Comparison of ENCODE assay signal across 7 mouse cellular contexts in the genomic region with DNA sequence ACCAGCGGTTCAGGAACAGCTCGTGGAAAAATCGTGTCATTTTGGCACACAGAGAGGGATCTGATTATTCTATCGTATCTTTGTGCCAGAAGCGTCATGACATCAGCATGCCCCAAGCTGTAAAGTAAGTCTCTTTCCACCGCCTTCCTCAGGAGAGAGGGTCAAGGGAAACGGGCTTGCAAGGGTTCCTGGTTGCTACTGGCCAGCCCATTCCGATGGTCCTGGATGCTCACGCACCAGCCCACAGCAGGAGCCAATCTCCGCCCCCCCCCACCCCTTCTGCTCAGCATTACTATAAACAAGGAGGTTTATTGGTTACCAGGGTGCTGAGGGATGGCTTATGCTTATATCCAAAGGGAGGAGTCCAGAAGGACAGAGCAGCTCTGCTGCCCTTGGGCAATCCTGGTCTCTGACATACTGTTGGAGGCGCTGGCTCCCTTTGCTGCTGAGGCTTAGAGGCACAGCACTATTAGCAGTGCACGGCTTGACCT. TPM values are rescaled to one million over a fixed set of nuclear protein-coding genes. Genes with fewer than 3 reads are reported as not detected.
DNase-seq lines count a peak whose midpoint lies in the region; ATAC-seq and TF ChIP-seq lines count a peak whose summit lies in the region.

No protein-coding gene starts in this region.

- TF ChIP-seq CTCF in ES-Bruce4 (IDR thresholded peaks at IDR 0.05; ENCODE audit: low read depth, low read length) = peak; percentile 4
- peak; percentile 16; the same call in 1 of the 2 replicates for TF ChIP-seq CTCF in liver, adult 2 months (IDR thresholded peaks at IDR 0.05; ENCODE audit: low read depth, low read length)
- TF ChIP-seq CTCF in midbrain, postnatal 0 days (IDR thresholded peaks at IDR 0.05) = peak; percentile 50

- TF ChIP-seq POLR2A in ES-Bruce4 (IDR thresholded peaks at IDR 0.05; ENCODE audit: insufficient read depth, low read length) = no peak
- TF ChIP-seq POLR2A in liver, adult 2 months (IDR thresholded peaks at IDR 0.05; ENCODE audit: extremely low read depth, insufficient read depth, low read length) = no peak

- 4% methylated on average over 12 of the region's 12 CpGs for WGBS in forebrain, embryonic 10.5 days
- WGBS in hindbrain, embryonic 12.5 days = 2% methylated on average over 12 of the region's 12 CpGs
- WGBS in liver, adult 2 months = 11% methylated on average over 12 of the region's 12 CpGs
- 4% methylated on average over 11 of the region's 12 CpGs for WGBS in midbrain, postnatal 0 days

- H3K27me3 ChIP-seq in ES-Bruce4 (ENCODE audit: control insufficient read depth, insufficient read depth, low read length, poor library complexity, severe bottlenecking) = peaks cover 6% of the 10 kb centered on the region
- peaks cover 35% of the 10 kb centered on the region for H3K27me3 ChIP-seq in forebrain, embryonic 10.5 days (ENCODE audit: poor library complexity, severe bottlenecking)
- no peaks in the 10 kb centered on the region for H3K27me3 ChIP-seq in hindbrain, embryonic 12.5 days
- H3K27me3 ChIP-seq in liver, adult 2 months (ENCODE audit: control insufficient read depth, insufficient read depth, low read length) = no peaks in the 10 kb centered on the region
- no peaks in the 10 kb centered on the region for H3K27me3 ChIP-seq in midbrain, postnatal 0 days (ENCODE audit: insufficient read depth, low read length)

- H3K9ac ChIP-seq in ES-Bruce4 (ENCODE audit: low read depth, poor library complexity, severe bottlenecking) = no peak overlapping the region
- H3K9ac ChIP-seq in hindbrain, embryonic 12.5 days = peak overlapping the region; percentile 39
- H3K9ac ChIP-seq in liver, adult 2 months (ENCODE audit: low read depth, low read length) = no peak overlapping the region
- peak overlapping the region; percentile 33; the same call in 1 of the 2 replicates for H3K9ac ChIP-seq in midbrain, postnatal 0 days (replicated peaks; ENCODE audit: low read length, poor library complexity, severe bottlenecking)

- H3K27ac ChIP-seq in ES-Bruce4 (ENCODE audit: insufficient read depth, low read length) = no peak overlapping the region
- peak overlapping the region; percentile 58; the same call in 1 of the 2 replicates for H3K27ac ChIP-seq in forebrain, embryonic 10.5 days
- H3K27ac ChIP-seq in hindbrain, embryonic 12.5 days = no peak overlapping the region
- no peak overlapping the region for H3K27ac ChIP-seq in liver, adult 2 months (replicated peaks; ENCODE audit: insufficient read depth, low read depth, low read length)
- no peak overlapping the region for H3K27ac ChIP-seq in midbrain, postnatal 0 days (ENCODE audit: low read depth, low read length)

- no peaks in the 10 kb centered on the region for H3K4me1 ChIP-seq in ES-Bruce4 (ENCODE audit: control insufficient read depth, insufficient read depth, low read length)
- H3K4me1 ChIP-seq in forebrain, embryonic 10.5 days = peaks cover 54% of the 10 kb centered on the region
- peaks cover 28% of the 10 kb centered on the region for H3K4me1 ChIP-seq in hindbrain, embryonic 12.5 days
- peaks cover 2% of the 10 kb centered on the region; the same call in 1 of the 2 replicates for H3K4me1 ChIP-seq in liver, adult 2 months (ENCODE audit: control insufficient read depth, insufficient read depth, low read length)
- peaks cover 9% of the 10 kb centered on the region; the same call in 1 of the 2 replicates for H3K4me1 ChIP-seq in midbrain, postnatal 0 days (ENCODE audit: insufficient read depth, low read length)

- H3K79me2 ChIP-seq in liver, adult 2 months (ENCODE audit: control insufficient read depth, insufficient read depth, low read length) = 0 out of 2 replicates have a peak, but pooled peaks cover 2% of the 10 kb centered on the region

- H3K36me3 ChIP-seq in ES-Bruce4 (ENCODE audit: control insufficient read depth, insufficient read depth, low read length, poor library complexity, severe bottlenecking) = no peaks in the 10 kb centered on the region
- H3K36me3 ChIP-seq in forebrain, embryonic 10.5 days (replicated peaks) = no peaks in the 10 kb centered on the region
- no peaks in the 10 kb centered on the region for H3K36me3 ChIP-seq in hindbrain, embryonic 12.5 days
- H3K36me3 ChIP-seq in liver, adult 2 months (ENCODE audit: control insufficient read depth, insufficient read depth, low read length) = no peaks in the 10 kb centered on the region
- no peaks in the 10 kb centered on the region for H3K36me3 ChIP-seq in midbrain, postnatal 0 days (ENCODE audit: insufficient read depth, low read length)

- H3K9me3 ChIP-seq in ES-Bruce4 (replicated peaks; ENCODE audit: control insufficient read depth, insufficient read depth, low read length, poor library complexity, severe bottlenecking) = no peaks in the 10 kb centered on the region
- no peaks in the 10 kb centered on the region for H3K9me3 ChIP-seq in forebrain, embryonic 10.5 days
- no peaks in the 10 kb centered on the region for H3K9me3 ChIP-seq in hindbrain, embryonic 12.5 days (replicated peaks)
- H3K9me3 ChIP-seq in midbrain, postnatal 0 days (ENCODE audit: low read length) = no peaks in the 10 kb centered on the region

- ATAC-seq in hindbrain, embryonic 12.5 days (ENCODE audit: low FRiP score) = peak; percentile 39
- ATAC-seq in midbrain, postnatal 0 days (ENCODE audit: low FRiP score) = no peak

- no peak overlapping the region for H3K4me3 ChIP-seq in ES-Bruce4 (ENCODE audit: low read depth, low read length)
- peak overlapping the region; percentile 42 for H3K4me3 ChIP-seq in forebrain, embryonic 10.5 days
- H3K4me3 ChIP-seq in hindbrain, embryonic 12.5 days = peak overlapping the region; percentile 25
- H3K4me3 ChIP-seq in liver, adult 2 months (ENCODE audit: insufficient read depth, low read depth, low read length) = 0 out of 2 replicates have a peak overlapping the region, but pooled peaks have one; percentile 17
- peak overlapping the region; percentile 34 for H3K4me3 ChIP-seq in midbrain, postnatal 0 days (ENCODE audit: low read depth, low read length)

- peak overlapping the region; percentile 48 for H3K4me2 ChIP-seq in hindbrain, embryonic 12.5 days (replicated peaks)
- H3K4me2 ChIP-seq in midbrain, postnatal 0 days (ENCODE audit: low read depth, low read length, poor library complexity, severe bottlenecking) = peak overlapping the region; percentile 65

- DNase-seq in R1 (ENCODE audit: low read depth, low spot score) = peak; percentile 16
- DNase-seq in forebrain, embryonic 10.5 days (ENCODE audit: extremely low spot score, low spot score) = peak; percentile 55
- DNase-seq in liver, adult 2 months (ENCODE audit: extremely low read depth, low read depth, low spot score) = peak; percentile 29
- peak; percentile 70 for DNase-seq in midbrain, postnatal 0 days (ENCODE audit: low spot score)
- no peak for DNase-seq in urinary bladder, postnatal 25 days (ENCODE audit: low spot score)

- no peak for TF ChIP-seq EP300 in ES-Bruce4 (IDR thresholded peaks at IDR 0.05; ENCODE audit: insufficient read depth, low read depth, low read length)

RNA-seq across cellular contexts. Expression of a gene that starts 3.8 kb away (rescaled TPM):
- polyA plus RNA-seq in ES-Bruce4 (2011; ENCODE audit: insufficient read depth, insufficient read length, low read depth, missing spikeins) = 9.1 and 10.3 TPM in 2 replicates
- polyA plus RNA-seq in forebrain, embryonic 10.5 days (2016; fragmentation: Nextera tagmentation; extraction: Ambion mirVana) = 9.2 and 9.7 TPM in 2 replicates
- polyA plus RNA-seq in hindbrain, embryonic 12.5 days (2016; fragmentation: Nextera tagmentation; extraction: Ambion mirVana) = 24.6 and 27.9 TPM in 2 replicates
- 1.9 and 2.6 TPM in 2 replicates for total RNA-seq in liver, adult 2 months (2014; rRNA removed)
- polyA plus RNA-seq in liver, adult 2 months (2012; rRNA removed) = 1.2 and 1.5 TPM in 2 replicates
- 14.6 and 16.3 TPM in 2 replicates for total RNA-seq in midbrain, postnatal 0 days (2014; rRNA removed)
- polyA plus RNA-seq in midbrain, postnatal 0 days (2015; fragmentation: Nextera tagmentation; extraction: Ambion mirVana) = 13.7 and 14.5 TPM in 2 replicates

Comparison
In these comparisons a context has a peak if more than half of its experiments do, and no peak if none do; other contexts are left out.
1. H3K9ac ChIP-seq: peak in hindbrain, embryonic 12.5 days (single experiment) and midbrain, postnatal 0 days (single experiment); none in ES-Bruce4 (single experiment) and liver, adult 2 months (single experiment).
2. Peak in every context shown above with its lines, with median percentiles within 50 percentile points of each other: CTCF ChIP-seq.